In the genomic region with DNA sequence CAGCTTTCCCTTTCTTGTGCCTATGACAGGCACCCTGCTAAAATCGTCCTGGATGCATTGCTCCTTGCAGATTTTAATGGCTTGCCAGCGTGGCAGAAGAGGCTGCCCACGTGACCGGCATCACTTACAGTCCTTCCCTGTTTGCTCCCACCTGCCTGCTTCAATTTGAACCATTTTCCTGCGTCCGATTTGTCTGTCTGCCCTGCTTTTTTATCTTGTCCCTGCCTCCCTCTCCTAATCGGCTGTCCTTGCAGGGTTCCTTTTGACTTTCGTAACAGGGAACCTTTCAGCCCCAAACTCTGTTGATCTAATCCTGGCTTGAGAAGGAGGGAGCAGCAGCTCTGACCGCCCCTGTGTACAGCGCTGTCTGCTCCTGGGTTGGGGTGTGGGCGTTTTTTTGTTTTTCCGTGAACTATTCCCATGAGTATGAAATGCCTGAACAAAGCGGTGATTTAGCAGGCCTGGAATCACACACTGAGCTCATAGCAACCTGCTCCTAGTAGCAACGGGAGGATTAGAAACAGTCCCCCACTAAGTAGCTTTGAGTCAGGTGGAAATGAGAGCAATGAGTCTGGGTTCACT, we compare ENCODE assay signal across 8 mouse cellular contexts. TPM values are rescaled to one million over a fixed set of nuclear protein-coding genes. Genes with fewer than 3 reads are reported as not detected.
DNase-seq lines count a peak whose midpoint lies in the region; ATAC-seq lines count a peak whose summit lies in the region.

No protein-coding gene starts in this region.

- H3K9ac ChIP-seq in forebrain, embryonic 12.5 days = peak overlapping the region; percentile 47
- peak overlapping the region; percentile 4; the same call in 1 of the 2 replicates for H3K9ac ChIP-seq in intestine, embryonic 14.5 days (ENCODE audit: low read length)
- peak overlapping the region; percentile 53 for H3K9ac ChIP-seq in liver, embryonic 12.5 days

- under 1% methylated on average over 14 of the region's 14 CpGs for WGBS in forebrain, embryonic 12.5 days
- WGBS in intestine, embryonic 14.5 days = 11% methylated on average over 14 of the region's 14 CpGs
- WGBS in liver, embryonic 12.5 days (ENCODE audit: insufficient replicate concordance) = 28% methylated on average over 14 of the region's 14 CpGs

- DNase-seq in adrenal gland, adult 2 months = peak; percentile 51
- DNase-seq in adrenal gland, postnatal 4 days (ENCODE audit: low spot score in 2 of 2) = no peak
- DNase-seq in adrenal gland, postnatal 14 days = peak; percentile 22
- peak; percentile 75 for DNase-seq in intestine, embryonic 14.5 days (ENCODE audit: low spot score)
- peak; percentile 38 to 46 for DNase-seq in right cerebral cortex, postnatal 10 days (ENCODE audit: low spot score in 2 of 2)
- DNase-seq in thymus, postnatal 4 days = no peak

- H3K9me3 ChIP-seq in forebrain, embryonic 12.5 days = no peaks in the 10 kb centered on the region
- no peaks in the 10 kb centered on the region for H3K9me3 ChIP-seq in intestine, embryonic 14.5 days (ENCODE audit: control insufficient read depth, low read length)
- H3K9me3 ChIP-seq in liver, embryonic 12.5 days (replicated peaks) = no peaks in the 10 kb centered on the region

- peaks cover 11% of the 10 kb centered on the region; the same call in 1 of the 2 replicates for H3K27me3 ChIP-seq in forebrain, embryonic 12.5 days
- no peaks in the 10 kb centered on the region for H3K27me3 ChIP-seq in intestine, embryonic 14.5 days (replicated peaks; ENCODE audit: control insufficient read depth, insufficient read depth, low read length)
- H3K27me3 ChIP-seq in liver, embryonic 12.5 days (replicated peaks) = no peaks in the 10 kb centered on the region; the same call in 1 of the 2 replicates

- H3K27ac ChIP-seq in forebrain, embryonic 12.5 days = peak overlapping the region; percentile 74
- H3K27ac ChIP-seq in intestine, embryonic 14.5 days (ENCODE audit: low read depth) = no peak overlapping the region
- peak overlapping the region; percentile 74 for H3K27ac ChIP-seq in liver, embryonic 12.5 days

- peaks cover 16% of the 10 kb centered on the region for H3K4me1 ChIP-seq in forebrain, embryonic 12.5 days
- H3K4me1 ChIP-seq in intestine, embryonic 14.5 days (replicated peaks; ENCODE audit: control insufficient read depth, insufficient read depth, low read length) = no peaks in the 10 kb centered on the region
- peaks cover 72% of the 10 kb centered on the region for H3K4me1 ChIP-seq in liver, embryonic 12.5 days

- H3K36me3 ChIP-seq in forebrain, embryonic 12.5 days (replicated peaks) = no peaks in the 10 kb centered on the region
- no peaks in the 10 kb centered on the region for H3K36me3 ChIP-seq in intestine, embryonic 14.5 days (ENCODE audit: control insufficient read depth, insufficient read depth, low read length)
- H3K36me3 ChIP-seq in liver, embryonic 12.5 days = no peaks in the 10 kb centered on the region

- peak overlapping the region; percentile 35 for H3K4me3 ChIP-seq in forebrain, embryonic 12.5 days (replicated peaks)
- H3K4me3 ChIP-seq in intestine, embryonic 14.5 days (ENCODE audit: low read depth, low read length) = peak overlapping the region; percentile 23
- peak overlapping the region; percentile 32 for H3K4me3 ChIP-seq in liver, embryonic 12.5 days

- H3K4me2 ChIP-seq in forebrain, embryonic 12.5 days = peak overlapping the region; percentile 62
- peak overlapping the region; percentile 56 for H3K4me2 ChIP-seq in intestine, embryonic 14.5 days (ENCODE audit: low read length)
- H3K4me2 ChIP-seq in liver, embryonic 12.5 days = peak overlapping the region; percentile 61

- ATAC-seq in forebrain, embryonic 12.5 days (ENCODE audit: low FRiP score) = peak; percentile 79
- peak; percentile 47; the same call in 1 of the 2 replicates for ATAC-seq in intestine, embryonic 14.5 days (replicated peaks; ENCODE audit: low FRiP score, low TSS enrichment, low read depth)
- ATAC-seq in liver, embryonic 12.5 days = peak; percentile 49

RNA-seq across cellular contexts. Expression of a gene that starts 51.2 kb away (rescaled TPM):
- 10 to 100 TPM; 48.5 to 68.8 TPM for total RNA-seq in adrenal gland, adult 2 months (2021)
- polyA plus RNA-seq in adrenal gland, adult 2 months (2012; rRNA removed) = 0.15 and 0.17 TPM in 2 replicates
- 10 to 100 TPM; 49.3 to 64.2 TPM for total RNA-seq in adrenal gland, postnatal 4 days (2021)
- 38.1 and 47.7 TPM in 2 replicates for total RNA-seq in adrenal gland, postnatal 14 days (2021)
- polyA plus RNA-seq in forebrain, embryonic 12.5 days (2016; fragmentation: Nextera tagmentation; extraction: Ambion mirVana) = 22.7 and 31.9 TPM in 2 replicates
- polyA plus RNA-seq in intestine, embryonic 14.5 days (2014; fragmentation: Nextera tagmentation; extraction: Ambion mirVana) = 15.5 and 16.5 TPM in 2 replicates
- polyA plus RNA-seq in liver, embryonic 12.5 days (2016; fragmentation: Nextera tagmentation; extraction: Ambion mirVana) = 30.0 and 36.8 TPM in 2 replicates

Comparison
In these comparisons a context has a peak if more than half of its experiments do, and no peak if none do; other contexts are left out.
1. DNase-seq: peak in adrenal gland, adult 2 months (single experiment), adrenal gland, postnatal 14 days (single experiment), intestine, embryonic 14.5 days (single experiment) and right cerebral cortex, postnatal 10 days (2 of 2); none in adrenal gland, postnatal 4 days (0 of 2) and thymus, postnatal 4 days (single experiment).
2. RNA of a gene that starts 51.2 kb away (polyA plus RNA-seq): 22.7 to 31.9 TPM in forebrain, embryonic 12.5 days, 30.0 to 36.8 TPM in liver, embryonic 12.5 days and 15.5 to 16.5 TPM in intestine, embryonic 14.5 days; 0.15 to 0.17 TPM in adrenal gland, adult 2 months; every median in the first group is over 10 times any median in the second.
3. Peak in every context shown above with its lines, with median percentiles within 50 percentile points of each other: ATAC-seq, H3K4me2 ChIP-seq, H3K4me3 ChIP-seq and H3K9ac ChIP-seq.